Mouse (Mus musculus): ENCODE results near the gene Hif1an.

DNA sequence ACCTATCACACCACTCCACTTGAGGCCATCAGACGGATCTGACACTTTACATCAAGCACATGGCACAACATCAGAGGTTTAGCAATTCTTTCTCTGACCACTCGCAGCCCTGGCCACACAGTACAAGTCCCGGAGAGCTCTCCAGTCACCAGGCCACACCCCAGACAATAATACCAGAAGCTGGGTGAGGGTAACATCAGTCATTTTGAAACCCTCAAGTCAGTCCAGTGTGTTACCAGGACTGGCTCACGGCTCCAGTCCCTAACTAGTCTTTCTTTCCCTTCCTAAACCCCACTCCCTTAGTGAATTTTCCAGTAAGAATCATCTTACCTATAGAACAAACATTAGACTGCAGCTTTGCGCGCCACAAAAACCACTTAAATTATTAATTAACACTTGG lies 32.6 kb upstream of the Hif1an start:
- TF ChIP-seq CTCF (IDR thresholded peaks at IDR 0.05; ENCODE audit: low read depth), result no peak
- TF ChIP-seq EP300 (optimal IDR thresholded peaks at IDR 0.05), result no peak
